Mouse (Mus musculus): ENCODE measurements around the gene Tmem130. TPM values are rescaled to one million over a fixed set of nuclear protein-coding genes. Genes with fewer than 3 reads are reported as not detected.

The Tmem130 gene
- not detected for total RNA-seq (2023)

DNA sequence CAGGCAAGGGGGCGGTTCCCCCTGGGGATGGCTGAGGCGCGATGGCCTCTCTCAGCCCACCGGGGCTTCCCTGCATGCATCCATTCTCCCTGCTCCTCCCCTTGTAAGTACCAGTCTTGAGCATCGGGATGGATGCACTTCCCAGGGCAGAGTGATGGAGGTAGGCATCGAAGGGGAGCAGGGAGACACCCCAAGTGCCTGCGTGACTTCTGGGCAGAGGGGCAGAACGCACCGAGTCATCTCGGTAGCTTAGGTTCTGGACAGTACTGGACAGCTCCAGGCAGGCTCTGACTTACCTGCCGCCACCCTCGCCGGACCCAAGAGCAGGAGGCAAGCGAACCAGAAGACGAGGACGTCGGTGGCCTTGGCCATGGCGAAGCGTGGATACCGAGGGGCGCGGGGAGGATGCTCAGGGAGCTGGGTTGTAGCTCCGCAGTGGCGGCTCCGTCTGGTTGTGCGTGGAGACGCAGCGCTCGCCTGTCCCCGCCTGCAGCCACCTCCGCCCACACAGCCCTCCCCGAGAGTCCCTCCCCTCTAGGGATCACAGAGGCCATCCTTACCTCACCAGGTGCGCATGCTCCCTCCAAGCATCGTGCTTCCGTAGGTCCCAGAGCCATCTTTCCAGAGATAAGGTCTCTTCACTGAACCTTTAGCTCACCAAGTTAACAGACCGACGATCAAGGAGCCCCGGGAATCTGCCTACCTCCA is at the start of gene Tmem130:
Tmem130 (minus strand) TSS at position 658 of the 708 bp plus-strand sequence.

DNA sequence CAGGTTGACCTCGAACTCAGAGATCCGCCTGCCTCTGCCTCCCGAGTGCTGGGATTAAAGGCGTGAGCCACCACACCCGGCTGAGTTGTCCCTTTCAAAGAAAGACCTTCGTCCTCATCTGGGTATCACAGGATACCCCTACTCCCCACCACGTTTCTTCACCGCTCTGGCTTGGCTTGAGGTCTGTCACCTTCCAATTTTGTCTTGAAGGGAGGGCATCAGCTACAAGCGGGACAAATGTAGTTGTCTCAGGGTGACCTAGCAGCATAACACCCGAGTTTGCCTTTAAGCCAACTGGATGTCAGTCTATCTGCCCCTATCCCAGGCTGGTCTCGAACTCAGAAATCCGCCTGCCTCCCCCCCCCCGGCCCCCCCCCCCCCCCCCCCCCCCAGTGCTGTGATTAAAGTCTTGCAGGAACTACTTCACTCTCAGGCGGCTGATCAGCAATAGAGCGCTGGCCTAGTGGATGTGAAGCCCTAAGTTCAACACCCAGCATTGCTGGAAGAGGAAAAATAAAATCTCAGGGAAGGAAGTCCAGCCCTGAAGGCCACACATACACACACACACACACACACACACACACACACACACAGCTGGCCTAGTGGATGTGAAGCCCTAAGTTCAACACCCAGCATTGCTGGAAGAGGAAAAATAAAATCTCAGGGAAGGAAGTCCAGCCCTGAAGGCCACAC is 5.6 kb upstream of the Tmem130 start, which contains the start of gene Trrap:
Trrap (plus strand) TSS at position 627 of the 693 bp plus-strand sequence.

Other genes with a start within 250 kb of the Tmem130 start
- not detected for gene Nptx2, start 215.9 kb downstream of the Tmem130 start, total RNA-seq (2023)
- gene Trrap, start 5.9 kb upstream of the Tmem130 start, total RNA-seq (2023): 10 to 100 TPM; 88.2 to 95.4 TPM
- gene Smurf1, start 204.0 kb upstream of the Tmem130 start, total RNA-seq (2023): 10 to 100 TPM; 12.4 to 13.2 TPM

All from neutrophil, adult 83 days (primary cell).